Mouse (Mus musculus) embryonic facial prominence, embryonic 11.5 days (tissue): ENCODE measurements around the gene Cyth4. TPM values are rescaled to one million over a fixed set of nuclear protein-coding genes. Genes with fewer than 3 reads are reported as not detected.

Experiments
- ATAC-seq: fragments of 200-750 bp; cut with Nextera tagmentation; replicated peaks from 2 replicates; pipeline ENCODE4 v1.8.0; 2017; ENCODE audit warnings: low read depth; ENCODE audit not compliant: insufficient number of reproducible peaks, low FRiP score, low TSS enrichment
- DNase-seq: peaks from one replicate; pipeline ENCODE4 v3.0.0-alpha.2; 2015; ENCODE audit warnings: low spot score
- H3K27ac ChIP-seq: fragments of 300-500 bp; sonication (generic); replicated peaks from 2 replicates; pipeline ENCODE4 v1.5.1; 2014; ENCODE audit warnings: mild to moderate bottlenecking, low read depth, low read length, control low read depth
- H3K27me3 ChIP-seq: fragments of 300-500 bp; sonication (generic); 2 replicates; pipeline ENCODE4 v1.6.1; 2014; ENCODE audit warnings: mild to moderate bottlenecking, low read length, moderate library complexity, mixed read lengths; ENCODE audit not compliant: control insufficient read depth, insufficient read depth
- H3K36me3 ChIP-seq: fragments of 300-500 bp; sonication (generic); replicated peaks from 2 replicates; pipeline ENCODE4 v1.6.1; 2014; ENCODE audit warnings: low read depth, mild to moderate bottlenecking, low read length, moderate library complexity, mixed read lengths; ENCODE audit not compliant: control insufficient read depth, insufficient read depth
- H3K4me1 ChIP-seq: fragments of 300-500 bp; sonication (generic); 2 replicates; pipeline ENCODE4 v1.6.1; 2014; ENCODE audit warnings: low read length, mixed read lengths; ENCODE audit not compliant: control insufficient read depth, insufficient read depth
- H3K4me2 ChIP-seq: fragments of 300-500 bp; sonication (generic); 2 replicates; pipeline ENCODE4 v1.6.1; 2014; ENCODE audit warnings: low read depth, mild to moderate bottlenecking, control low read depth, low read length, moderate library complexity
- H3K4me3 ChIP-seq: fragments of 300-500 bp; sonication (generic); 2 replicates; pipeline ENCODE4 v1.5.1; 2014; ENCODE audit warnings: low read depth, low read length, control low read depth
- H3K9ac ChIP-seq: fragments of 300-500 bp; sonication (generic); replicated peaks from 2 replicates; pipeline ENCODE4 v1.6.1; 2014; ENCODE audit warnings: mild to moderate bottlenecking, control low read depth, low read length
- H3K9me3 ChIP-seq: fragments of 300-500 bp; sonication (generic); replicated peaks from 2 replicates; pipeline ENCODE4 v1.6.1; 2016; ENCODE audit warnings: mild to moderate bottlenecking, low read length, inconsistent platforms, mixed read lengths; ENCODE audit not compliant: control insufficient read depth
- WGBS: fragments of 180-500 bp; shearing (Covaris S2); extraction: QIAGEN DNeasy Blood & Tissue Kit; methylation state at CpG from one replicate; pipeline ENCODE4 v1.1.7; 2014; 5-methylcytosine and 5-hydroxymethylcytosine counted together
- polyA plus RNA-seq: library from polyadenylated mRNA; unstranded; fragments of >200 nt; fragmentation: Nextera tagmentation; extraction: Ambion mirVana; gene quantifications from 2 replicates; pipeline ENCODE4 v1.2.1, GENCODE M21; 2014

Gene Cyth4
- polyA plus RNA-seq, 1 experiment from 2014 or later = 2.1 TPM

DNA sequence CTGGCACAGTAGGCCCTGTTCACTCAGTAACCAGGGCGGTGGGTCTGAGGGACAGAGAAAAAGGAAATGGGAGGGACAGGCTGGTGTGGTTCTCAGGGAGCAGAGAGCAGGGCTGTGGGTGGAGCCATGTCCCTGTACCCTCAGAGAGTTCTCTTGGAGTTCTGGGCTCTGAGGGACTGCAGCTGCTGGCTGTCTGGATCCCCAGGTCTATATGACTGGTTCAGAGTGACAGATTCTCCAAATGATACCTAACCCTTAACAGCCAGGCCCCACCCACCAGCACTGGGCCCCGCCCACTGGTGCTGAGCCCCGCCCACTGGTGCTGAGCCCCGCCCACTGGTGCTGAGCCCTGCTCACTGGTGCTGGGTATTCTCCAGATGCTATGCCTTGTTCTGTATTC is 882 bp downstream of the Cyth4 start:
- Histone ChIP-seq H3K4me1 (no peaks in the 10 kb centered on the region), H3K4me2 (no peak overlapping the region), H3K4me3 (no peak overlapping the region), H3K27ac (no peak overlapping the region), H3K9ac (no peak overlapping the region), H3K27me3 (no peaks in the 10 kb centered on the region), H3K36me3 (no peaks in the 10 kb centered on the region), H3K9me3 (no peaks in the 10 kb centered on the region)
- ATAC-seq (no peak), DNase-seq (no peak)
- 56% methylated on average over 4 of the region's 4 CpGs for WGBS

GRCm38 (mm10) chr15:78599124-78599523 is 2.3 kb downstream of the Cyth4 start:
- ATAC-seq = no peak
- H3K27ac ChIP-seq = no peak overlapping the region

DNA sequence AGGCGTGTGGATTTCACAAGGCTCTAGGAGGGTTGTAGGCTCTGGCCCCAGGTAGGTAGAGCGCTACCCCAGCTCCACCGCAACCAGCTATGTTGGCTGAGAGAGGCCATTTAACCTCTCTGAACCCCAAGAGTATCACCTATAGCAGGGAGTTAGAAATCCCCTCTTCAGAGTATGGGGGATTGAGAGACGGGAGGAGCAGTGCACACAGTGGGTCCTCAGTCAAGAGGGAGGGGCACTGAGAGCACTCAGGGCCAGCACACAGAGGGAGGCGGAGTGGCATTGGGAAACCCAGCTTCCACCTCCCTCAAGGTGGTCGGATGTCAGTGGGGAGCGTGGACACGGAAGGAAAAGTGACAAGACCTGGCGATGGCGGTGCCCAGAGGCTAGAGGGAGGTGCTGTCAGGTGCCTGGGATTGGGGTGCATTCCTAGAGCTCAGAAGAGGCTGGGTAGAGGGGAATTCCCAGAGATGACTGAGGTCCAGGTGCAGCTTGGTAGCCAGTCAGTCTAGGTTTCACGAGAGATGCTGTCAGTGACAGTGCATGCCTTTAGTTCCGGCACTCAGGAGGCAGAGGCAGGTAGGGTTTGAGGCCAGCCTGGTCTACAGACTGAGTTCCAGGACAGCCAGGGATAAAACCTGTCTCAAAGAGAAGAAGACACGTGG is 2.8 kb downstream of the Cyth4 start:
- no peaks in the 10 kb centered on the region for H3K27me3 ChIP-seq
- ATAC-seq = no peak
- H3K9me3 ChIP-seq = no peaks in the 10 kb centered on the region
- no peak for DNase-seq
- no peak overlapping the region for H3K9ac ChIP-seq
- WGBS = 80% methylated on average over 13 of the region's 13 CpGs
- no peak overlapping the region for H3K4me2 ChIP-seq
- H3K36me3 ChIP-seq = no peaks in the 10 kb centered on the region
- H3K4me3 ChIP-seq = no peak overlapping the region
- no peaks in the 10 kb centered on the region for H3K4me1 ChIP-seq
- H3K27ac ChIP-seq = no peak overlapping the region

More at GRCm38 (mm10) chr15:78599124-78599523, 2.3 kb downstream of the Cyth4 start:
- no peaks in the 10 kb centered on the region for H3K4me1 ChIP-seq
- no peak overlapping the region for H3K4me2 ChIP-seq
- WGBS = 78% methylated on average over 6 of the region's 6 CpGs
- H3K36me3 ChIP-seq = no peaks in the 10 kb centered on the region
- no peak for DNase-seq
- no peaks in the 10 kb centered on the region for H3K27me3 ChIP-seq
- H3K9ac ChIP-seq = no peak overlapping the region
- no peaks in the 10 kb centered on the region for H3K9me3 ChIP-seq
- H3K4me3 ChIP-seq = no peak overlapping the region

- H3K9me3 ChIP-seq = no peaks in the 10 kb centered on the region
- no peaks in the 10 kb centered on the region for H3K27me3 ChIP-seq
- no peak overlapping the region for H3K4me2 ChIP-seq
- 76% methylated on average over 6 of the region's 6 CpGs for WGBS
- no peaks in the 10 kb centered on the region for H3K4me1 ChIP-seq
- H3K27ac ChIP-seq = no peak overlapping the region
- H3K4me3 ChIP-seq = no peak overlapping the region
- H3K36me3 ChIP-seq = no peaks in the 10 kb centered on the region
- H3K9ac ChIP-seq = no peak overlapping the region
- DNase-seq (no peak), ATAC-seq (no peak)
These were observed 4.3 kb downstream of the Cyth4 start for GRCm38 (mm10) chr15:78601180-78601579.

- Histone ChIP-seq H3K36me3 (no peaks in the 10 kb centered on the region), H3K27ac (no peak overlapping the region), H3K4me1 (no peaks in the 10 kb centered on the region), H3K9me3 (no peaks in the 10 kb centered on the region), H3K4me3 (no peak overlapping the region), H3K9ac (no peak overlapping the region), H3K4me2 (no peak overlapping the region), H3K27me3 (no peaks in the 10 kb centered on the region)
- ATAC-seq (no peak), DNase-seq (no peak)
- WGBS = 78% methylated on average over 6 of the region's 6 CpGs
These were observed 7.4 kb downstream of the Cyth4 start for GRCm38 (mm10) chr15:78604255-78604654.

DNA sequence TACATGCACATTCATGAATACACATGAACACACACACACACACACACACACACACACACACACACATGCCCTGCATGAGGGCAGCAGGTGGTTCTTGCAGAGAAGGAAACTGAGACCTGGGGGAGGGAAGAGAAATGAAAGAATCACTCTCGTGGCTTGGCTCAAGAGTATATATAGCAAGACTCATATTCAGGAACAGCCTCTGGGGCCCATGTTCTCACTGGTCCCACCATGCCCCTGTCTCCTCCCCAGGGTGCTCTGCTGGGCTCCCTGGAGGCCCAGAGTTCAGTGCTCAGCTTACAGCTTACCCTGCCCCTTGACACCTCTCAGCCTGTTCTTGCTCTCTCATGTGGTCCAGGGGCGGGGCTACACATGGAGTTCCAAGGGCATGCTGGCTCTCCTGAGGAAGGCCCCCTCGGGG is 8.5 kb downstream of the Cyth4 start:
- Histone ChIP-seq H3K4me3 (no peak overlapping the region), H3K4me1 (no peaks in the 10 kb centered on the region), H3K9ac (no peak overlapping the region), H3K36me3 (no peaks in the 10 kb centered on the region), H3K9me3 (no peaks in the 10 kb centered on the region), H3K27me3 (no peaks in the 10 kb centered on the region), H3K27ac (no peak overlapping the region), H3K4me2 (no peak overlapping the region)
- no peak for ATAC-seq
- WGBS = 43% methylated on average over 3 of the region's 3 CpGs
- no peak for DNase-seq

- 87% methylated on average over 6 of the region's 6 CpGs for WGBS
- Histone ChIP-seq H3K4me1 (no peaks in the 10 kb centered on the region), H3K4me2 (no peak overlapping the region), H3K9ac (no peak overlapping the region), H3K9me3 (no peaks in the 10 kb centered on the region), H3K4me3 (no peak overlapping the region), H3K36me3 (no peaks in the 10 kb centered on the region), H3K27me3 (no peaks in the 10 kb centered on the region), H3K27ac (no peak overlapping the region)
- ATAC-seq (no peak), DNase-seq (no peak)
These were observed 9.2 kb downstream of the Cyth4 start for GRCm38 (mm10) chr15:78606059-78606458.

DNA sequence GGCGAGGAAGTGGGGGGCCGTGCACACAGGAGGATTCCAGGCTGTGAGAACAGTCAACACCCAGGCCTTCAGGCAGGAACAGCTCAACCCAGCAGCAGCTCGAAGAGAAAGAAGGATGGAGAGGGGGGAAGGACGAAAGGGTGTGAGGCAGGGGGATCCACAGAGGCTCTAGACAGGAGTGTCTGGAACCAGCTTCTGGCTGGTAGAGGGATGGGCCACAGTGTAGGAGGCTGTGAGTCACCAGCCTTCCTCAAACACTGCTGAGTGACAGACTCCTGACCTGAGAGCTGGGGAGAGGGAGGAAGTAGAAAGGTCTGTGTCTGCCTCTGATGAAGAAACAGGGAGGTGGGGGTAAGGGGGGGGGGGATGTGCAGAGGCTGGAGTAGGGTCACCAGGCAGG is 10.6 kb downstream of the Cyth4 start:
- no peaks in the 10 kb centered on the region for H3K27me3 ChIP-seq
- ATAC-seq = no peak
- WGBS = 69% methylated on average over 4 of the region's 4 CpGs
- H3K27ac ChIP-seq = no peak overlapping the region
- no peaks in the 10 kb centered on the region for H3K4me1 ChIP-seq
- H3K4me3 ChIP-seq = no peak overlapping the region
- H3K36me3 ChIP-seq = no peaks in the 10 kb centered on the region
- H3K9me3 ChIP-seq = no peaks in the 10 kb centered on the region
- H3K9ac ChIP-seq = no peak overlapping the region
- DNase-seq = no peak
- H3K4me2 ChIP-seq = no peak overlapping the region
